23 mouse cellular contexts compared by ENCODE assay signal in the genomic region with DNA sequence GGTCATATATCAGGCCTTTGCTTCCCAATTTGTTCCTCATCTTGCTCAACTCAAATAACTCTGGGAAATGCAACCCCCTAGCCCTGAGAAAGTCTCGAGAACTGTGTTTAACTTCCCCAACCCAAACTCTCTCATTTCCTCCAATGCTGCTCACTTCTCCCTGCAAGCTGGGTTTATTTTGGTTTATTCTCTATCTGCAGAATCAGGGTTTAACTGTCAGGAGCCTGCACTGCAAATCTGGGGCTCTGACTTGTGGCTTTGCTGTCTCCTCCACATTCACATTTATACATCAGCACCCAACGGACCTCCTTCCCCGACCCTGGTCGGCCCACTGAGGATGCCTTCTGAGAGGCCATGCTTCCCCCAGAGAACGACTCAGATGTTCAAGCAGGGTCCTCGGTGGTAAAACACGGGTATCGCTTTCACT. TPM values are rescaled to one million over a fixed set of nuclear protein-coding genes. Genes with fewer than 3 reads are reported as not detected.
DNase-seq lines count a peak whose midpoint lies in the region; ATAC-seq and TF ChIP-seq lines count a peak whose summit lies in the region.
"Had no signal": no experiment of that assay in that cellular context is flagged by ENCODE, and none has a peak within 500 bp of the region (broad histone marks: within the 10 kb centered on the region; RNA-seq: fewer than 3 reads in every experiment).

No protein-coding gene starts in this region.

- WGBS in liver, embryonic 15.5 days (ENCODE audit: insufficient replicate concordance) = 29% methylated on average over 8 of the region's 8 CpGs
- WGBS in liver, embryonic 12.5 days (ENCODE audit: insufficient replicate concordance) = 48% methylated on average over 8 of the region's 8 CpGs
- 5% methylated on average over 8 of the region's 8 CpGs for WGBS in bone marrow, adult 2 months
- 87% methylated on average over 8 of the region's 8 CpGs for WGBS in midbrain, embryonic 16.5 days

- no peak for DNase-seq in natural killer cell, adult 2 months (ENCODE audit: low spot score in 2 of 2)
- DNase-seq: adrenal gland, postnatal 10 days; cerebellum, adult 11-12 months; cerebellum, postnatal 25 days; gastrocnemius, postnatal 10 days; heart, postnatal 4 days; kidney, adult 18-20 months; left cerebral cortex, postnatal 4 days; liver, embryonic 13.5 days; lung, postnatal 10 days; right cerebral cortex, adult 18-20 months had no signal

- H3K4me2 ChIP-seq in liver, embryonic 15.5 days = no peak overlapping the region
- H3K4me2 ChIP-seq in liver, embryonic 12.5 days = no peak overlapping the region
- no peak overlapping the region for H3K4me2 ChIP-seq in midbrain, embryonic 16.5 days (ENCODE audit: low read length)
- H3K4me2 ChIP-seq: forebrain, embryonic 12.5 days; liver, embryonic 13.5 days; stomach, embryonic 15.5 days had no signal

- no peaks in the 10 kb centered on the region for H3K9me3 ChIP-seq in liver, embryonic 15.5 days (replicated peaks)
- H3K9me3 ChIP-seq in liver, embryonic 12.5 days (replicated peaks) = 0 out of 2 replicates have a peak, but pooled peaks cover 8% of the 10 kb centered on the region
- H3K9me3 ChIP-seq in midbrain, embryonic 16.5 days (replicated peaks; ENCODE audit: control insufficient read depth, low read length, poor library complexity, severe bottlenecking) = no peaks in the 10 kb centered on the region
- H3K9me3 ChIP-seq: stomach, embryonic 15.5 days had no signal

- no peaks in the 10 kb centered on the region for H3K27me3 ChIP-seq in liver, embryonic 15.5 days
- H3K27me3 ChIP-seq in liver, embryonic 12.5 days (replicated peaks) = 0 out of 2 replicates have a peak, but pooled peaks cover 8% of the 10 kb centered on the region
- no peaks in the 10 kb centered on the region for H3K27me3 ChIP-seq in midbrain, embryonic 16.5 days (ENCODE audit: control insufficient read depth, insufficient read depth, low read depth, low read length)
- H3K27me3 ChIP-seq: liver, embryonic 13.5 days; stomach, embryonic 15.5 days had no signal

- ATAC-seq in liver, embryonic 15.5 days (ENCODE audit: insufficient read depth) = peak; percentile 40
- no peak for ATAC-seq in liver, embryonic 12.5 days
- peak; percentile 81 for ATAC-seq in common myeloid progenitor, adult 5-6 weeks (replicated peaks; ENCODE audit: low read depth, poor library complexity, severe bottlenecking)
- ATAC-seq in monocyte, adult 5-6 weeks (replicated peaks; ENCODE audit: insufficient number of reproducible peaks, low FRiP score, low TSS enrichment, poor library complexity, severe bottlenecking) = peak; percentile 67
- ATAC-seq in midbrain, embryonic 16.5 days = no peak
- ATAC-seq: activated CD4-positive, CD25-positive, alpha-beta regulatory T cell, adult 4 months had no signal

- no peak for TF ChIP-seq CTCF in bone marrow, adult 2 months (IDR thresholded peaks at IDR 0.05; ENCODE audit: control insufficient read depth, insufficient read depth, low read length)

- no peak overlapping the region for H3K27ac ChIP-seq in liver, embryonic 15.5 days (replicated peaks)
- H3K27ac ChIP-seq in liver, embryonic 12.5 days = no peak overlapping the region
- peak overlapping the region; percentile 84 for H3K27ac ChIP-seq in bone marrow, adult 2 months (ENCODE audit: control insufficient read depth, insufficient read depth, low read depth, low read length, poor library complexity)
- no peak overlapping the region for H3K27ac ChIP-seq in midbrain, embryonic 16.5 days (ENCODE audit: low read length)
- H3K27ac ChIP-seq: forebrain, embryonic 12.5 days; heart, adult 2 months; kidney, postnatal 0 days; liver, embryonic 13.5 days; stomach, embryonic 15.5 days had no signal

- no peaks in the 10 kb centered on the region for H3K4me1 ChIP-seq in liver, embryonic 15.5 days (replicated peaks)
- H3K4me1 ChIP-seq in liver, embryonic 12.5 days = no peaks in the 10 kb centered on the region
- H3K4me1 ChIP-seq in bone marrow, adult 2 months (ENCODE audit: control insufficient read depth, insufficient read depth, low read length) = peaks cover 3% of the 10 kb centered on the region; the same call in 1 of the 2 replicates
- no peaks in the 10 kb centered on the region for H3K4me1 ChIP-seq in midbrain, embryonic 16.5 days (ENCODE audit: control insufficient read depth, insufficient read depth, low read length)
- H3K4me1 ChIP-seq: forebrain, embryonic 12.5 days; liver, embryonic 13.5 days; stomach, embryonic 15.5 days had no signal

- no peak overlapping the region for H3K4me3 ChIP-seq in liver, embryonic 15.5 days (replicated peaks)
- no peak overlapping the region for H3K4me3 ChIP-seq in liver, embryonic 12.5 days
- peak overlapping the region; percentile 22 for H3K4me3 ChIP-seq in bone marrow, adult 2 months (replicated peaks; ENCODE audit: control insufficient read depth, low read depth, low read length)
- H3K4me3 ChIP-seq in midbrain, embryonic 16.5 days (ENCODE audit: low read depth, low read length) = no peak overlapping the region
- H3K4me3 ChIP-seq: forebrain, embryonic 12.5 days; heart, adult 2 months; liver, embryonic 13.5 days; stomach, embryonic 15.5 days had no signal

- no peak for TF ChIP-seq POLR2A in bone marrow, adult 2 months (IDR thresholded peaks at IDR 0.05; ENCODE audit: borderline replicate concordance, control insufficient read depth, low read depth, low read length)

- no peak overlapping the region for H3K9ac ChIP-seq in liver, embryonic 15.5 days
- no peak overlapping the region for H3K9ac ChIP-seq in liver, embryonic 12.5 days
- no peak overlapping the region for H3K9ac ChIP-seq in midbrain, embryonic 16.5 days (ENCODE audit: low read depth, low read length)
- H3K9ac ChIP-seq: forebrain, embryonic 12.5 days; liver, embryonic 13.5 days; stomach, embryonic 15.5 days had no signal

- H3K36me3 ChIP-seq in liver, embryonic 15.5 days (replicated peaks) = no peaks in the 10 kb centered on the region
- no peaks in the 10 kb centered on the region for H3K36me3 ChIP-seq in liver, embryonic 12.5 days
- H3K36me3 ChIP-seq in midbrain, embryonic 16.5 days (ENCODE audit: control insufficient read depth, insufficient read depth, low read length) = no peaks in the 10 kb centered on the region
- H3K36me3 ChIP-seq: forebrain, embryonic 12.5 days; G1E; liver, embryonic 13.5 days; stomach, embryonic 15.5 days had no signal

RNA-seq across cellular contexts. Expression of a gene that starts 11.2 kb away (rescaled TPM):
- polyA plus RNA-seq in liver, embryonic 15.5 days (2015; fragmentation: Nextera tagmentation; extraction: Ambion mirVana) = 7.5 and 7.6 TPM in 2 replicates
- 13.6 and 13.9 TPM in 2 replicates for polyA plus RNA-seq in liver, embryonic 12.5 days (2016; fragmentation: Nextera tagmentation; extraction: Ambion mirVana)
- 11.9 and 15.0 TPM in 2 replicates for polyA plus RNA-seq in bone marrow, adult 2 months (2011; ENCODE audit: insufficient read depth, insufficient read length, low replicate concordance, missing spikeins)
- total RNA-seq in common myeloid progenitor, adult 5-6 weeks (2017) = 35.5 and 42.5 TPM in 2 replicates
- total RNA-seq in monocyte, adult 5-6 weeks (2017) = 79.2 to 105 TPM (median 81.8 TPM) in 3 replicates
- 14.5 and 16.6 TPM in 2 replicates for polyA plus RNA-seq in midbrain, embryonic 16.5 days (2015; fragmentation: Nextera tagmentation; extraction: Ambion mirVana)

RNA-seq across cellular contexts. Expression of a gene that starts 26.7 kb away (rescaled TPM):
- 224 and 276 TPM in 2 replicates for polyA plus RNA-seq in liver, embryonic 15.5 days (2015; fragmentation: Nextera tagmentation; extraction: Ambion mirVana)
- polyA plus RNA-seq in liver, embryonic 12.5 days (2016; fragmentation: Nextera tagmentation; extraction: Ambion mirVana) = 520 and 529 TPM in 2 replicates
- polyA plus RNA-seq in bone marrow, adult 2 months (2011; ENCODE audit: insufficient read depth, insufficient read length, low replicate concordance, missing spikeins) = 73.8 and 107 TPM in 2 replicates
- total RNA-seq in common myeloid progenitor, adult 5-6 weeks (2017) = 2,931 and 3,145 TPM in 2 replicates
- 1,238 to 1,537 TPM (median 1,512 TPM) in 3 replicates for total RNA-seq in monocyte, adult 5-6 weeks (2017)
- polyA plus RNA-seq in midbrain, embryonic 16.5 days (2015; fragmentation: Nextera tagmentation; extraction: Ambion mirVana) = 300 and 310 TPM in 2 replicates

RNA-seq across cellular contexts. Expression of a gene that starts 38.9 kb away (rescaled TPM):
- 1.8 and 2.1 TPM in 2 replicates for polyA plus RNA-seq in liver, embryonic 15.5 days (2015; fragmentation: Nextera tagmentation; extraction: Ambion mirVana)
- 3.2 and 3.8 TPM in 2 replicates for polyA plus RNA-seq in liver, embryonic 12.5 days (2016; fragmentation: Nextera tagmentation; extraction: Ambion mirVana)
- not detected in 2 replicates for polyA plus RNA-seq in bone marrow, adult 2 months (2011; ENCODE audit: insufficient read depth, insufficient read length, low replicate concordance, missing spikeins)
- total RNA-seq in common myeloid progenitor, adult 5-6 weeks (2017) = 1.2 TPM in 2 replicates
- not detected in 3 replicates for total RNA-seq in monocyte, adult 5-6 weeks (2017)
- 10.2 and 10.8 TPM in 2 replicates for polyA plus RNA-seq in midbrain, embryonic 16.5 days (2015; fragmentation: Nextera tagmentation; extraction: Ambion mirVana)

Comparison
In these comparisons a context has a peak if more than half of its experiments do, and no peak if none do; other contexts are left out.
1. ATAC-seq: peak in liver, embryonic 15.5 days (single experiment), common myeloid progenitor, adult 5-6 weeks (single experiment) and monocyte, adult 5-6 weeks (single experiment); none in liver, embryonic 12.5 days (single experiment) and midbrain, embryonic 16.5 days (single experiment).